Mouse (Mus musculus): Measurements from ENCODE around the gene Ankrd54.

DNA sequence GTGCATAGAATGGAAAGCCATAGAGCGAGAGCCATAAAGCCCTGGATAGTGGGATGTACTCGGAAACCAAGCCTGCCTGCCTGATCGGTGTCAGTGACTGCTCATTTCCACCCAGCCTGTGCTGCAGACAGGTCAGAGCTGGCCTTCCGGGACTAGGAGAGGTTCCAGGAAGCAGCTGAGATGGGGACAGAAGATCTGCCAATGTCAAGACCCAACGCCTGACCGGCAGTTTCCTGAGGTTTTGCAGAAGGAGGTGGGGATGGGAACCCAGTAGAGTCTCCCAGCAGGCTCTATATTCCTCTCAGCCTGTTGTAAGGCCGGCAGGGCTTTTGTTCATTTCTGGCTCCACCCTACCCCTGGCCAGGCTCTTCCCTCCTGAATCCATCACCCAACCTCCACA is 36.2 kb upstream of the Ankrd54 start:
- TF ChIP-seq CTCF (IDR thresholded peaks at IDR 0.05; ENCODE audit: control insufficient read depth, insufficient read depth, insufficient read length) (no peak), CEBPB (IDR thresholded peaks at IDR 0.05; ENCODE audit: low read depth) (no peak), USF1 (IDR thresholded peaks at IDR 0.05; ENCODE audit: low read depth) (no peak), MYOG (IDR thresholded peaks at IDR 0.05; ENCODE audit: control insufficient read depth, extremely low read depth, insufficient read length) (no peak), FOSL1 (IDR thresholded peaks at IDR 0.05; ENCODE audit: insufficient read depth, low read length, poor library complexity, severe bottlenecking) (no peak), MAX (IDR thresholded peaks at IDR 0.05) (no peak), MYOD1 (IDR thresholded peaks at IDR 0.05; ENCODE audit: control insufficient read depth, insufficient read length, low read depth) (no peak)
